Mouse (Mus musculus): Measurements from ENCODE around the gene Sox12. TPM values are rescaled to one million over a fixed set of nuclear protein-coding genes. Genes with fewer than 3 reads are reported as not detected.

Gene Sox12
- polyA plus RNA-seq, 1 experiment from 2014 or later: 15.0 TPM

DNA sequence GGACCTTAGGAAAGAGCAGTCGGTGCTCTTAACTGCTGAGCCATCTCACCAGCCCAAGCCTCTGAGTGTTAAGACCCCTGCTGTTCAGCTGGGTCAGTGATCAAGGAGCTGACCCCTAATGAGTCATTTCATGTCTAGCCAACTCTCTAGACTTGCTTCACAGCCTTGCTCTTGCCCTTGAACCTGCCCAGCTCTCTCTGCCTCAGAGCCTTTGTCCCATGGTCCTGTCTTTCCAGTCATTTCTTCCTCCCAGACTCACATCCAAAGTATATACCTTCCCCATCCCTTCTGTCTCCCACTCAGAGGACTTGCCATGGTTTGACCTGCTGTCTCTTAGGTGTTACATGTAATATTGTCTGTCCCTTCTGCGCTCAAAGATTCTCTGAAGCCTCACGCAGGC lies 40.6 kb downstream of the Sox12 start:
- WGBS: 84% methylated on average over 3 of the region's 3 CpGs
- Histone ChIP-seq H3K27ac (replicated peaks in 1 of 2; ENCODE audit: control insufficient read depth in 1 of 2, insufficient read depth in 1 of 2, low read depth in 2 of 2, low read length in 2 of 2) (no peak overlapping the region), H3K9ac (ENCODE audit: low read length) (no peak overlapping the region), H3K4me3 (ENCODE audit: control insufficient read depth in 1 of 2, insufficient read depth in 1 of 2, low read depth in 1 of 2, low read length in 2 of 2) (no peak overlapping the region), H3K9me3 (ENCODE audit: control insufficient read depth, low read length) (no peaks in the 10 kb centered on the region), H3K36me3 (ENCODE audit: control insufficient read depth, insufficient read depth, low read length) (no peaks in the 10 kb centered on the region), H3K27me3 (ENCODE audit: control insufficient read depth, insufficient read depth, low read length) (no peaks in the 10 kb centered on the region), H3K4me2 (ENCODE audit: low read length) (no peak overlapping the region), H3K4me1 (ENCODE audit: control insufficient read depth in 2 of 2, insufficient read depth in 2 of 2, low read length in 2 of 2) (peaks cover 12 to 14% of the 10 kb centered on the region in 2 experiments)
- no peak for ATAC-seq (ENCODE audit: insufficient number of reproducible peaks, insufficient read depth, low FRiP score, low read depth)

DNA sequence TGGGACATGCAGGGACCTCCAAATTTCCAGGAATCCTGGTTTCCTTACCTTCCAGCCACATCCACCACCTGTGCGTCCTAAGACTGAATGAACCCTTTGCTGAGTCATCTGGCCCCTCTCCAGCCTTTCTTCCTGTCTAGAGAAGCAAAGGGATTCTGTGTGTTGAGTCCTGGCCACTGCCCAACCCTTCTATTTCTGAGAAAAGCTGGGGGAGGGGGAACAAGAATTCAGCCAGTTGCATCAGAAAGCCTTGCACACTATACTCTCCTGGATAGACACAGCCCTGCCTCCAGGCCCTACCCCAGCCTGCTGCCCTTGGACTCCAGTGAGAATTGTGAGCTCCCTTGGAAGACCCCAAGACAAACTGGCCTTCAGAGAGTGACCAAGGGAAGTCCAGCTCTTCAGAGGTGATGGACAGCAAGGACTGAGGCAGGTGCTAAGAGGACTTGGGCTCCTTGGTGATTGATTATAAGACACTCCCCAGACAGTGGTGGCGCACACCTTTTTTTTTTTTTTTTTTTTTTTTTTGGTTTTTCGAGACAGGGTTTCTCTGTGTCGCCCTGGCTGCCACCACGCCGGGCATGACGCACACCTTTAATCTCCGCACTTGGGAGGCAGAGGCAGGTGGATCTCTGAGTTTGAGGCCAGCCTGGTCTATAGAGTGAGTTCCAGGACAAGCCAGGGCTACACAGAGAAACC lies 47.9 kb downstream of the Sox12 start:
- Histone ChIP-seq H3K4me2 (ENCODE audit: low read length) (no peak overlapping the region), H3K27me3 (ENCODE audit: control insufficient read depth, insufficient read depth, low read length) (no peaks in the 10 kb centered on the region), H3K9ac (ENCODE audit: low read length) (no peak overlapping the region), H3K9me3 (ENCODE audit: control insufficient read depth, low read length) (no peaks in the 10 kb centered on the region), H3K27ac (replicated peaks in 1 of 2; ENCODE audit: control insufficient read depth in 1 of 2, insufficient read depth in 1 of 2, low read depth in 2 of 2, low read length in 2 of 2) (no peak overlapping the region), H3K4me1 (ENCODE audit: control insufficient read depth in 2 of 2, insufficient read depth in 2 of 2, low read length in 2 of 2) (peaks cover 6 to 7% of the 10 kb centered on the region in 2 experiments; a peak in 3 of 4 replicates), H3K4me3 (ENCODE audit: control insufficient read depth in 1 of 2, insufficient read depth in 1 of 2, low read depth in 1 of 2, low read length in 2 of 2) (no peak overlapping the region), H3K36me3 (ENCODE audit: control insufficient read depth, insufficient read depth, low read length) (no peaks in the 10 kb centered on the region)
- peak; percentile 57 for ATAC-seq (ENCODE audit: insufficient number of reproducible peaks, insufficient read depth, low FRiP score, low read depth)
- WGBS: 86% methylated on average over 8 of the region's 8 CpGs

DNA sequence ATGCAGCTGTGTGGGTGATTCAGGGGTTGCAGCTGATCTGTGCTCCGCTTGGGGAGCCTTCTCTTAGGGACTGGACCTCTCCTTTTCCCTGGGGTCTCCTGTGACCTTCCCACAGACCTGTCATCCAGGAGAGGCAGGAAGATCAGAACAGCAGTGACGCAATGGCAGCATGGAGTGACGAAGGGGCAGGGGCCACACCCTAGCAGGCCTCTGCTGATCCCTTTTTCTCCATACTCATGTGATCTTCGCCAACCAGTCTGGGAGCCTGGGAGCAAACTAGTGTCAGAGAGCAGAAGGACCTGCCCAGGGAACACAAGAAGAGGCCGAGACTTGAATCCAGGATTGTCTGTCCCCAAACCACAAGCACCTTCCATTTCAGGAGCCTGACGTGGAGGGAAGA lies 48.7 kb downstream of the Sox12 start:
- 92% methylated on average over 6 of the region's 6 CpGs for WGBS
- no peak overlapping the region for H3K4me3 ChIP-seq (ENCODE audit: control insufficient read depth in 1 of 2, insufficient read depth in 1 of 2, low read depth in 1 of 2, low read length in 2 of 2)
- no peak overlapping the region for H3K9ac ChIP-seq (ENCODE audit: low read length)
- no peak for ATAC-seq (ENCODE audit: insufficient number of reproducible peaks, insufficient read depth, low FRiP score, low read depth)
- H3K4me1 ChIP-seq (ENCODE audit: control insufficient read depth in 2 of 2, insufficient read depth in 2 of 2, low read length in 2 of 2): peaks cover 11 to 12% of the 10 kb centered on the region in 2 experiments
- H3K9me3 ChIP-seq (ENCODE audit: control insufficient read depth, low read length): no peaks in the 10 kb centered on the region
- H3K4me2 ChIP-seq (ENCODE audit: low read length): no peak overlapping the region
- H3K36me3 ChIP-seq (ENCODE audit: control insufficient read depth, insufficient read depth, low read length): no peaks in the 10 kb centered on the region
- H3K27ac ChIP-seq (replicated peaks in 1 of 2; ENCODE audit: control insufficient read depth in 1 of 2, insufficient read depth in 1 of 2, low read depth in 2 of 2, low read length in 2 of 2): no peak overlapping the region
- no peaks in the 10 kb centered on the region for H3K27me3 ChIP-seq (ENCODE audit: control insufficient read depth, insufficient read depth, low read length)

DNA sequence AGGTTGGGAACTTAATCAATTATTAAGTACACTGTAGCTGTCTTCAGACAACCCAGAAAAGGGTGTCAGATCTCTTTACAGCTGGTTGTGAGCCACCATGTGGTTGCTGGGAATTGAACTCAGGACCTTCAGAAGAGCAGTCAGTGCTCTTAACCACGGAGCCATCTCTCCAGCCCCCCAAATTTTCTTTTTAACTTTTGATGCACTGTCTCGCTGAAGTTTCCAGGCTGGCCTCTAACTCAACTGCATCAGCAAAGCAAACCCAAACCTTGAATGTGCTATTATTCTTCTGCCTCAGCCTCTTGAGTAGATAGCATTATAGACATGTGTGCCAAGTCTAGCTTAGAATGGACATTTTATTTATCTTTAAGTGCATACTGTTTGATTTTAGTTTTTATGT lies 50.1 kb downstream of the Sox12 start:
- Histone ChIP-seq H3K36me3 (ENCODE audit: control insufficient read depth, insufficient read depth, low read length) (no peaks in the 10 kb centered on the region), H3K4me3 (ENCODE audit: control insufficient read depth in 1 of 2, insufficient read depth in 1 of 2, low read depth in 1 of 2, low read length in 2 of 2) (no peak overlapping the region), H3K9me3 (ENCODE audit: control insufficient read depth, low read length) (no peaks in the 10 kb centered on the region), H3K4me1 (ENCODE audit: control insufficient read depth in 2 of 2, insufficient read depth in 2 of 2, low read length in 2 of 2) (peaks cover 12 to 18% of the 10 kb centered on the region in 2 experiments), H3K4me2 (ENCODE audit: low read length) (no peak overlapping the region), H3K27ac (replicated peaks in 1 of 2; ENCODE audit: control insufficient read depth in 1 of 2, insufficient read depth in 1 of 2, low read depth in 2 of 2, low read length in 2 of 2) (no peak overlapping the region), H3K27me3 (ENCODE audit: control insufficient read depth, insufficient read depth, low read length) (no peaks in the 10 kb centered on the region), H3K9ac (ENCODE audit: low read length) (no peak overlapping the region)
- ATAC-seq (ENCODE audit: insufficient number of reproducible peaks, insufficient read depth, low FRiP score, low read depth): no peak
- 78% methylated on average over 2 of the region's 2 CpGs for WGBS

DNA sequence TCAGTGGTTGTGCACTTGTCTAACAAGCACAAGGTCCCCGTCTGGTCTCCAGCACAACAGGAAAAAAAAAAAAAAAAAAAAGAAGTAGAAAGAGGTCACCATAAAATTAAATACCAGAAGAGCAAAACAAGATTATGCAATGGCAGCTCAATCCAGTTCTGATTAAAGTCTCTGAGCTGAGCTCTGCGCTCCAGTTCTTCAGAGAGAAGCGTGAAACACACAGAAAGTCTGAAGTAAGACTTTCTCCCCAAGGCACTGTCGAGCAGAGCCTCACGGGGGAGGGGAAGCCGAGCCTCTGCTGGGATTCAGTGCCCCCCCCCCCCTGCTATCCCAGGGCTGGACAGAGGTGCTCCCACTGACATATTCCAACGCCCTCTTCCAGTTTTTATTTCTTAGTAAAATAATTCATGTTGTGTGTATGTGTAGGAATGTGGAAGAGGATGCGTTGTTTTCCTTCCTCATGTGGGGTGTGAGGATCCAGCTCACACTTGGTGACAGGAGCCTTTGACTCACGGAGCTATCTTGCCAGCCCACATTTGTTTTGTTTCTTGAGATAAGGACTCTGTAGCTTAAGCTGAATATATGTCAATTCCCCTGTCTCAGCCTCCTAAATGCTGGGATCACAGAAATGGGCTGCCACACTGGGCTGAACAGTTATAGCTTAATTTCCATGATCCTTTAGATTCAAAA lies 50.9 kb downstream of the Sox12 start:
- no peak for ATAC-seq (ENCODE audit: insufficient number of reproducible peaks, insufficient read depth, low FRiP score, low read depth)
- H3K27me3 ChIP-seq (ENCODE audit: control insufficient read depth, insufficient read depth, low read length): no peaks in the 10 kb centered on the region
- H3K4me2 ChIP-seq (ENCODE audit: low read length): no peak overlapping the region
- H3K9me3 ChIP-seq (ENCODE audit: control insufficient read depth, low read length): no peaks in the 10 kb centered on the region
- H3K36me3 ChIP-seq (ENCODE audit: control insufficient read depth, insufficient read depth, low read length): no peaks in the 10 kb centered on the region
- no peak overlapping the region for H3K4me3 ChIP-seq (ENCODE audit: control insufficient read depth in 1 of 2, insufficient read depth in 1 of 2, low read depth in 1 of 2, low read length in 2 of 2)
- H3K27ac ChIP-seq (replicated peaks in 1 of 2; ENCODE audit: control insufficient read depth in 1 of 2, insufficient read depth in 1 of 2, low read depth in 2 of 2, low read length in 2 of 2): no peak overlapping the region
- H3K9ac ChIP-seq (ENCODE audit: low read length): peak overlapping the region; percentile 8; the same call in 1 of the 2 replicates
- H3K4me1 ChIP-seq (ENCODE audit: control insufficient read depth in 2 of 2, insufficient read depth in 2 of 2, low read length in 2 of 2): peaks cover 12 to 18% of the 10 kb centered on the region in 2 experiments
- WGBS: 18% methylated on average over 9 of the region's 9 CpGs

DNA sequence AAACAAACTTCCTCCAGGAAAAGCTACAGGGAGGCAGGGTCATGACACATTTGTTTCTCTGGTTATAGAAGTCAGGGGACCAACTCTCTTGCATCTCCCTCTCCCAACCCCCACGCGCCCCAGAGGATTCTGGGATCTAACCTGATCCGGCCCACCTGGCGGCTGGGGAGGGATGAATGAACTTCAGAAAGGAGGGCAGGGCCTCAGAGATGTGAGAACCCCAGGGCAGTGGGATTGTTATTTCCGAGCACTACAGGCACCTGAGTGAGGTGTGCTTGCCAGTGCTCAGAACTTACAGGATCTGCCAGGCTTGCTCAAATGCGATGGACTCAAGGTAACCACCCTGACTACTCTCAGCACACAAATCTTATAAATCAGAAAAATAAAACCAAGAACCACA lies 52.5 kb downstream of the Sox12 start:
- Histone ChIP-seq H3K9ac (ENCODE audit: low read length) (no peak overlapping the region), H3K4me2 (ENCODE audit: low read length) (no peak overlapping the region), H3K36me3 (ENCODE audit: control insufficient read depth, insufficient read depth, low read length) (no peaks in the 10 kb centered on the region), H3K27ac (replicated peaks in 1 of 2; ENCODE audit: control insufficient read depth in 1 of 2, insufficient read depth in 1 of 2, low read depth in 2 of 2, low read length in 2 of 2) (no peak overlapping the region), H3K9me3 (ENCODE audit: control insufficient read depth, low read length) (no peaks in the 10 kb centered on the region), H3K27me3 (ENCODE audit: control insufficient read depth, insufficient read depth, low read length) (no peaks in the 10 kb centered on the region), H3K4me1 (ENCODE audit: control insufficient read depth in 2 of 2, insufficient read depth in 2 of 2, low read length in 2 of 2) (peaks cover 12 to 18% of the 10 kb centered on the region in 2 experiments), H3K4me3 (ENCODE audit: control insufficient read depth in 1 of 2, insufficient read depth in 1 of 2, low read depth in 1 of 2, low read length in 2 of 2) (no peak overlapping the region)
- WGBS: 79% methylated on average over 6 of the region's 6 CpGs
- ATAC-seq (ENCODE audit: insufficient number of reproducible peaks, insufficient read depth, low FRiP score, low read depth): no peak

DNA sequence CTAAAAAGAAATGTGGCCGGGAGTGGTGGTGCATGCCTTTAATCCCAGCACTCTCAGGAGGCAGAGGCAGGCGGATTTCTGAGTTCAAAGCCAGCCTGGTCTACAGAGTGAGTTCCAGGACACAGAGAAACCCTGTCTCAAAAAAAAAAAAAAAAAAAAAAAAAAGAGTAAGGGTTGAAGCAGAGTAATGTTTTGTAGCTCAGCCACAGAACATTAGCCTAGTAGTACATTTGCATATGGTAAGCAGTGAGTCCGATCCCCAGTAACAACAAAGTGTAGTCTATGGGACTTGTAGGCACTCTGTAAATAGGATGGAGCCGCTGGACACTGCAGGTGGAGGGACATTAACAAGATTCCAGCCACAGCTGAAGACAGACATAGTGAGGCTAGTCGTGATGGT lies 53.0 kb downstream of the Sox12 start:
- no peak overlapping the region for H3K9ac ChIP-seq (ENCODE audit: low read length)
- H3K9me3 ChIP-seq (ENCODE audit: control insufficient read depth, low read length): no peaks in the 10 kb centered on the region
- H3K27ac ChIP-seq (replicated peaks in 1 of 2; ENCODE audit: control insufficient read depth in 1 of 2, insufficient read depth in 1 of 2, low read depth in 2 of 2, low read length in 2 of 2): no peak overlapping the region
- ATAC-seq (ENCODE audit: insufficient number of reproducible peaks, insufficient read depth, low FRiP score, low read depth): no peak
- WGBS: 53% methylated on average over 5 of the region's 5 CpGs
- no peak overlapping the region for H3K4me3 ChIP-seq (ENCODE audit: control insufficient read depth in 1 of 2, insufficient read depth in 1 of 2, low read depth in 1 of 2, low read length in 2 of 2)
- H3K4me1 ChIP-seq (ENCODE audit: control insufficient read depth in 2 of 2, insufficient read depth in 2 of 2, low read length in 2 of 2): peaks cover 9 to 16% of the 10 kb centered on the region in 2 experiments
- H3K4me2 ChIP-seq (ENCODE audit: low read length): no peak overlapping the region
- H3K27me3 ChIP-seq (ENCODE audit: control insufficient read depth, insufficient read depth, low read length): no peaks in the 10 kb centered on the region
- H3K36me3 ChIP-seq (ENCODE audit: control insufficient read depth, insufficient read depth, low read length): no peaks in the 10 kb centered on the region

Measured in heart, embryonic 14.5 days (tissue).